Mouse (Mus musculus): Measurements from ENCODE around the gene Sept11. TPM values are rescaled to one million over a fixed set of nuclear protein-coding genes. Genes with fewer than 3 reads are reported as not detected.

Gene Sept11
- total RNA-seq, 2 experiments from 2014 or later = 147 to 157 TPM

DNA sequence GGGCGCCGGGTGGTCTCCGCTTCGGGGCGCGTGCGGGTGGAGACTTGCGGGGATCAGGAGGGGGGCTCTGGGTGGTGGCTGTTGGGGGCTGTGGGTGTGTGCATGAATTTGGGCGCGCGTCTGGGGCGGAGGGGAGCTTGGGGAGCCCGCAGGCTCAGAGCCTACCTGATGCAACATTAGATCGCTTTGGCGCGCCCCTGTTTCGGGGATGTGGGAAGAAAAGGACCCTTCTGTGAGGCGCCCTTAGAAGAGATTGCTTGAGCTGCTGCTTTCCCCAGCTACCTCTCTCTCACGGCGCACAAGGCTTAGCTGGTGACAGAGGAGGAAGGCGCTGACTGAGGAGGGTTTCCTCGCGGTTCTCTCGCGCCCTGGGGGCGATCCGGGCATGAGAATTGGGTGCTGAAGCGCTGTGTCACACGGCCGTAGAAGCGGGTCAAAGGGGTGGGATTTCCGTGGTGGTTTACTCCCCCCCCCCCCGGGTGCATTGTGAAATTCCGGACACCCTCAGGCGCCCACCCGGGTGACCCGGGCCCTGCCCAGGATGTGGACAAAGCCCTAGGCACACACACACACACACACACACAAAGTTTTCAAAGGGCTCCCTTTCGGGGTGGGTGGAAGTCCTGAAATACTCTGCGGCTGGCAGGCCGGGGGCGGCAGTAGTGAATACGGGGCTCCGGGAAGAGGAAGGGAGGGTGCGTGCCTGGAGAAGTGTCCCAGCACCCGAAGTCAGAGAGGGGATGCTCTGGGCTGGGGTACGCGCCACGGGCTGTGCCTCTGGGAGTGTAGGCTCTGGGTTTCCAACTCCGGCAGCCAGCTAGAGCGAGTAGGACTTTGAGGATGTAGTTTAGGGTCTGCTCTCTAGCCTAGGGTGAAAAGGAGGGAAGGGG is 646 bp downstream of the Sept11 start:
- DNase-seq (ENCODE audit: low spot score in 2 of 2) = peak; percentile 32 to 58

DNA sequence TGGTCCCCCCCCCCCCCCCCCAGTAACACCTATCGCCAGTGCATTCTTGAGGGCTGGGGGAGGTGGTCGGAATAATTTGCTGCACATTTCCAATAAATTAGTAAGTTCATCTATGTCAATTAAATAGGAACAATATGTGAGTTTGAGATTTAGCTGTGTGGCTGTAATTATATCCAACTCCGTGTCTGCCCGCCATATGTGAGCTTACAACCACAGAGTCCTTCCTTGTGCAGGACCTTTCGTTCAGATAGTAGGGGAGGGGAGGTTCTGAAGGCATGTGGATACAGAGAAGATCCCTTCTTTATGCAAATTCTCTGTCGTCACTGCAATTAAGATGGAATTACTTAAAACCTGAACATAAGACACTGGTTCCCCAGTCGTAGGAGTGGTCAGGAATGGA is 2.1 kb downstream of the Sept11 start:
- no peak for DNase-seq (ENCODE audit: low spot score in 2 of 2)

DNA sequence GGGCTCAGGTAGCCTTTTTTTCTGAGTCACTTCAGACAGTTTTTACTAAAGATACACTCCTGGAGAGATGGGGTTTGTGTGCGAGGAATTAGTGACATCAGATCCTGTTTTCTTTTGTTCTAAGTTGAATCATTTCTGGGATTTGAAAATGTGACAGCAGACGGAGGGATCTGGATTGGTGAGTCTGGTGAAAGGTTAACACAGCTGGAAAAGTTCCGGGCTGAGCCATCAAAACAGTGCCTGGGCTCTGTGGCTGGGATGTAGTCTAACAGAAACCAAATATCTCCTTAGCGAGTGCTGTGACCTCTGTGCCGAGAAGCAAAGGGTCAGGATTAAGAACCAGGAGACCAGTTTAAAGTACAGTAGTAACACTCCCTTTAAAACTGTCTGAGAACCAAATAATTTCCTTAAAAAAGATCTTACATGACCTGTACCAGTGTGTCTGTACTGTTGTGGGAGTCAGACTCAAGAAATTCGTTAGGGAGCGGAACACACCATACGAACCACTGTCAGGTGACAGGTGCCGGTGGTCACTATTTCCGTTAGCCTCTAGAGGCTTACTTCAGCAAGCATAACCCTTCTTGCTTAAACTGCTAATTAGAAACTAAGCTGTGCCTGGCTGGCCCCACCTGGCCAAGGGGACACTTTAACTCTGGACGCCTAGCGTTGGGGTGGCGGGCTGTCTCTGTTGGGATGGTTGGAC is 4.1 kb downstream of the Sept11 start:
- DNase-seq (ENCODE audit: low spot score in 2 of 2) = no peak

DNA sequence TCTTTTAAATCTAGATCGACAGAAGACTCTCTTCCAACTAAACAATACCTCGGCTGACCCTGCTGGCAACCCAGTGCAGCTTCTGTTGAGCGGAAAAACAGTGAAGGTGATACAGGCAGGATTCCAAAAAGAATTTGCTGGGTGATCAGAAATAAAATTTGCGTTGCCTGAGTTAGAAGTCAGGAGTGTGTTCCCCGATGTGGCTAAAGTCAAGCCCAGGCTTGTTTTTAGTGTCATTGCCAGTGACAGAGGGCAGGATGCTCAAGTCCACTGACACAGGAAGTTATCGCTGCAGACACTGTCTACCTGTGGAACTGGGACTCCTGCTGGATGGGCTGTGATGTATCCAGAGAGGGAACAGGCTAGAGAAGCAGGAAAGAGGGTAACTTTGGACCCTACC is 5.0 kb downstream of the Sept11 start:
- no peak for DNase-seq (ENCODE audit: low spot score in 2 of 2)

DNA sequence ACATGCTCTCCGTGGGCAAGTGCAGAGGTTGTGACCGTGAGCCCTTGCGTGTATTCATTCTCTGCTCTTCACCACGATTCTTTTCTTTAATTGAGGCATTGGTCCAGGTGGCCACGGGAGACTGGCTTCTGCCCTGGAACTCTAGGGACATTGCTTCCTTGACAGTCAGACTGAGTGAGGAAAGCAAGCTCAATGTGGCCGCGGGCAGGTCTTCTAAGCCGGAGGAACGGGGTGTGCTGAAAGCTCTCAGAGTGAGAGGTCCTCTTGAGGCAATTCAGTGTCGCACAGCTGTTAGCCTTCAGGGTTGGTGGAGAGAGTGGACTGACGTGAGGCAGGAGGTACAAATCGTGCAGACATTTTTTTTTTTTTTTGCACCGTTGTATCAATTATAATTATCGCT is 5.6 kb downstream of the Sept11 start:
- DNase-seq (ENCODE audit: low spot score in 2 of 2) = no peak

DNA sequence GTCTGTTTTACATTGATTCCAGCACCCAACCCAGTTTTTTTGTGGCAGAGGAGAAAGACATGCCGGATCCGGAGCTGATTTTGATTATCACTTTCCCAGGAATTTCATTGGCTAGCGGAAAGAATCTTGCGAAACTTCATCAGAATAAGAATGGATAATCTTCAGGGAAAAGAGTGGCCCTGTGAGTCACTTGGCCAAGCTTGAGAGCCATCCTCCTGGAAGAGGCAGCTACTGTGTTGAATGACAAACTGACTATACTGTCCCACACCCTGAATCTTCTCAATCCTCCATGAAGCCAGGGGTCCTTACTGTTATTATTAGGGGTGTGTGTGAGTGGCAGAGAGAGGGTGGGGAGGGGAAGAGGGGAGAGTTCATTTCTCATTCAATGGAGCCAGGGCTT is 7.7 kb downstream of the Sept11 start:
- DNase-seq (ENCODE audit: low spot score in 2 of 2) = no peak

DNA sequence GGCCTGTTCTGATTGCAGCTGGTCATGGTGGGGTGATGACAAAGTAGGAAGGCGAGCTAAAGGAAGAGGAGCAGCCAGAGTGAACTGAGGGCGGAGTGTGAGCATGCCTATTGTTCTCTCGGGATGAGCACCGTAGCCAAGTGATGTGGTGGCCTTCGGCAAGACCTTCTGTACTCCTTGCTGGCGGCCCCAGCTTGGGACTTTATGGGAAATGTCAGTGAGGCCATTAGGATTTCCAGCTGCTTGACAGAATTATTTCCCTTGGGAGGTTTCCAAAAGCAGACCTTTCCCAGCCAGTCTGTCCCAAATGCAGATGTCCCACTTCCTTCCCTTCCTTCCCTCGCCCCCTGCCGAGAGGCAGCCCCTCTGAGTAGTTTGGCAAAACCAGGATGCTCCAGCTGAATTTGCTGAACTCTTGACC is 8.1 kb downstream of the Sept11 start:
- no peak for DNase-seq (ENCODE audit: low spot score in 2 of 2)

DNA sequence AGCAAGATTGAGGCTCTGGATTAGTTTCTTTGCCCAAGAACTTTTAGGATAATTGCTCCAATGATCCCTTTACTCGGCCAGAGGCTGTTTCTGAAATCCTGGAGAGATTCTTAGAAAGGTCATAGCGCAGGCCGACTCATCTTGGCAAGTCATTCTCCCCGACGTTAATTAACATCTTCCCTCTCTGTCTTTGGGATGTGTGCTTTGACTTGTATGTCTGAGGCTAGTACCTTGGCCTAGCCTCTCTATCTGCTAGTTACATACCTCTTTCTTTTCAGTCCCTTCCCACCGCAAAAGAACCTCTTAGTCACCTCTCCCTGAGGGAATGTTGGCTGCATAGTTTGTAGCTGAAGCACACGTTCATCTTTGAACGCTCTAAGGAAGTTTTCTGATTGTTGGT is 10.4 kb downstream of the Sept11 start:
- no peak for DNase-seq (ENCODE audit: low spot score in 2 of 2)

DNA sequence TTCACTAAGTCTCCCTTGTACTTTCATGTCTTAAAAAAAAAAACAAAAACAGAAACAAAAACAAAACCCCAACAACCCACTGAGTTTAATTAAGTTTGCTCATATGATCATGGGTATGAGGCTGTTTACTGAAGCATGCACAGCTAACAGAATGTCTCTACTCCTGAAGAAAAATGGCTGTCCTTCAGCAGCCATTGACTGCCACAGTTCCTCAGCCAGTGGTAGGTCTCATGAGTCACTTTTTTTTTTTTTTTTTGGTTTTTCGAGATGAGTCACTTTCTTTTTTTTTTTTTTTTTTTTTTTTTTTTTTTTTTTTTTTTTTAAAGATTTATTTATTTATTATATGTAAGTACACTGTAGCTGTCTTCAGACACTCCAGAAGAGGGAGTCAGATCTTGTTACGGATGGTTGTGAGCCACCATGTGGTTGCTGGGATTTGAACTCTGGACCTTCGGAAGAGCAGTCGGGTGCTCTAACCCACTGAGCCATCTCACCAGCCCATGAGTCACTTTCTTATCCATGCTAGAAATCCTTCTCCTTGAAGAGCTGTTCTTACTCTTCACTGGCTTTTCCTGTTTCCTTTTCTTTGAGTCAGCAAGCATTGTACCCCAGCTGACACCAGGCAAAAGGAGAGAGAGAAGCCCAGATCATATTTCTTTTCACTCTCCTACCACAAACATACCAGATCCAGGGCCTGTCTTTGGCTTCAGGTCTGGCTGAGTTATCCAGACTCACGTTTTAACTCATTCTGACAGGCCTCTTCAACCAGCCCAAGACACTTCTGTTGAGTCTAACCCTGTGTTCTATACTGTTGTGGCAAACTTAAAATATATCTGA is 12.0 kb downstream of the Sept11 start:
- no peak for DNase-seq (ENCODE audit: low spot score in 2 of 2)

DNA sequence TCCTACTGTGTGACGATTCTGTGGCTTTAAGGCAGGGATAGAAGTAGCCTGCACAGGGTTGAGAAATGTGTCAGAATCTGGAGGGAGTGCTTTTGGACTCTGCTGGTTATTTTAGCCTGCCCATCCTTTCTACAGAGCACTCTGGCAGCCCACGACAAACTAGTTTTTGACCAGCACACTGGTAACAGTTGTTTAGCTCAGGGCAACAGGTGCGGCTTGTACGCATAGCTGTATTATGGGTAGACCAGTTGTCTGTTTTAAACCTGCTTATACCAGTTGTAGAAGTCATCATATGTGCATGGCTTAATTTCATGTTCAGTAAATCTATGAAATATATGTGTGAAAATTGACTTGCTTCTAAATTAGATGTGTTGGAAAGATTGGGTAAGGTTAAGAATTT is 12.8 kb downstream of the Sept11 start:
- no peak for DNase-seq (ENCODE audit: low spot score in 2 of 2)

DNA sequence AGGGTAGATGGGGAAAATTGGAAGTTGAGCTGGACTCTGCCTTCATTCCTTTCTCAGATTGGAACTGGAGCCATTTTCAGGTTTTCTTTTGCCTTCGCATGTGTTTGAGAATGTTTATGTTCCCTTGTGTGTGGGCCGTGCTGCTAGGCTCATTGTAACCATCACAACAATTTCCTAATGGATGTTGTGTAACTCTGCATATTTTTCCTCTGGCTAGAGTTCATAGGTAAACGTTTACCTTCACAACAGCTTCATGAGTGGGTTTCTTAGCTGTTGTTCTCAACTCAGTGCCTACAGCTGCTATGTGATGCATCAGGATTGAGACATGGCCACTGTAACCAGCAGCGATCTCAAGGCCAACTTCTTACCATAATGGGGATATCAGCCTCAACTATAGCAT is 15.5 kb downstream of the Sept11 start:
- no peak for DNase-seq (ENCODE audit: low spot score in 2 of 2)

DNA sequence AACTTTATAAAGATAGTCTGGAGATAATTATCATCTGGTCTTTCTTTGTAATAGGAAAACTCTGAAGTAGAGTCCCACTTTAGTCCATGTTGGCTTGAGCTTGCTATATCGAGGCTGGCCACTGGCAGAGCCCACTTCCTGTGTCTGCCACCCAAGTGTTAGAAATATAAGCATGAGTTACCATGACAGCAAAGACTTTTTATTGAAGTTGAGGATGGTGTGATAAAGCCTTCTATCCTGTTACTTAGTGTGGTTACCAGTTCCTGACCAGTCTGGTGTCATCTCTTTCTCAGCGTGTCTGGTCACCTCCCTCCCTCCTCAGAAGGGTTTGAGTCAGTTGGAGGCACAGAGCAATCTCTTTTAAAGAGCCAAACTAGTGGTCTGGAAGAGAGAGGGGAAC is 16.3 kb downstream of the Sept11 start:
- DNase-seq (ENCODE audit: low spot score in 2 of 2) = no peak

DNA sequence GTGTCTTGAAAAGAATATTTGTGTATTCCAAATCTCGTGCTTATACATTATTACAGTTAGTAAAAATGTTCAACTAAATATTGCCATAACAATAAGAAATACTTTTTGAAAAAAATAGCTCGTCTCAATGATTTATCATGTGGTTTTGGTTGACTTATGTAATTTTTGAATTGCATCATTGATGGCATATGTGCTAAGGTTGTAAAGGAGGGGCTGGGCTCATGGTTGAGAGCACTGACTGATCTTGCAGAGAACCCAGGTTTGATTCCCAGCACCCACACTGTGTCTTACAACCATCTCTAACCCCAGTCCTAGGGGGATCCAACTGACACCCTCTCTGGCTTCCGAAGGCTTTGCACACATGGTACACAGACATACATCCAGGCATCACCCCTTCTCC is 19.1 kb downstream of the Sept11 start:
- no peak for DNase-seq (ENCODE audit: low spot score in 2 of 2)

DNA sequence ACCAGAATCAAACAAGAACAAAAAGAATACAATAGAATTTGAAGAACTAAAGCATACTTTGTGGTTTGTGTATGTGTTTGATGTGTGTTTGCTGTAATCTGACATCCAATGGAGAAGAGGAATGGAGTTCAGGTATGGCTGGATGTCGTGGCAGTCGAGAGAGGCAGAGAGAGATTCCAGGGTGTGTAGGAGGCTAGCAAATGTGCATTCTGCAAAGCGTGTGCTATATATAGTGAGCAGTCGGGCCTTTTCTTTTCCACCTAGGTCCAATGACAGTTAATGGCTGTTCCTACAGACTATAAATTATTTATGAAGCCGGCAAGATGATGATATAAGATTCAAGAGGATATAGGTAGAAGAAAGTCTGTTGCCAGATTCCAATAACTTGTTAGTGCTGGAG is 20.3 kb downstream of the Sept11 start:
- DNase-seq (ENCODE audit: low spot score in 2 of 2) = no peak

DNA sequence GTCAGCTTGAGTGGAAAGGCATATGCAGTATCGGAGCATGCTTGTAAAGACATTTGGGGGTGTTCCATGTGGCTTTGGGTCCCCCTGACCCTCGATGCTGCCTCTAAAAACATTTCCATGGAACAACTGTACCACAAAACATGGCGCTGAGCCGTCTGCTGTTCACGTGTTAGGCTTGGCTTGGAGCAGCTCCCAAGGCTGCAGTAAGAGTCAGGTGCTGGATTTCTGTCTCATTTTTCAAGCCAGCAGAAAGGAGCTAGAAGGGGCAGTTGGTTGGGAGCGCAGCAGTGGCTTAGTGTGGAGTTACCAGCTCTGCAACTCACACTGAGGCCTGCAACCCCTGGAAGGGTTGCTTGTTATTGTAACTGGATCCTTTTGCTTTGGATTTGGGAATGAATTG is 21.3 kb downstream of the Sept11 start:
- DNase-seq (ENCODE audit: low spot score in 2 of 2) = no peak

DNA sequence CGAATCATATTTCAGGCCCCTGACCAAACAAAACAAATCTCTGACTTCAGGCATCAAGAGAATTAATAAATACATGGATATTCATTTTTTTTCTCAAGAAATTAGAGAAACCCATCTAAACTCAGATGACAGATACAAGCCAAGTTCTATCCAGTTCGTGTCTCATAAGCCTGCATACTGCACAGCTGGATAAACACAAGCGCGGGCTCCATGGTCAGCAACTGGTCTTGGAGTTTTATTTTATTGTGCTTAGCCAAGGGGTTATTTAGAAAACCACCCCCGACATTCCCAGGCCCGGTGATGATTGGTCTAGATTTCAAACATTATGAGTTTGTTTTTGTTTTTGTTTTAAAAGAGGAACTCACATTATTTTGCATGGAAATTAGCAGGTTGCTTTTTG is 21.8 kb downstream of the Sept11 start:
- DNase-seq (ENCODE audit: low spot score in 2 of 2) = no peak

DNA sequence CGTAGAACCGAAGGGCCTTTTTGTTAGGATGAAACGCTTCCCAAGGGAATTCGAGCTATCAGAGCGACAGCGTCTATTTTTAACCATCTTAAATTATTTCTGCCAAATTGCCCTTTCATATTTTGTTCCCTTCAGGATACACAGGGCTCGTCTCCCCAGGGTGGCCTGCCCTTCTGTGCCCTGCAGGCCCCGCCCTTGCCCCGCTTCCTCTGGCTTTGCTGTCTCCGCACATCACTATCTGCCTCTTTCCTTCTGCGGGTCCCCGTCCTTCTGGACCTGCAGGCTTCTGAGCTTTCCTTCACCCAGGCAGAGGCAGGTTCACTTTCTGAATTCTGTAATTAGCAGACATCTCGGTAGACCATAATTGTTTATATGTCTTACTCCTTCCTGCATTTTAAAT is 22.6 kb downstream of the Sept11 start:
- DNase-seq (ENCODE audit: low spot score in 2 of 2) = no peak

DNA sequence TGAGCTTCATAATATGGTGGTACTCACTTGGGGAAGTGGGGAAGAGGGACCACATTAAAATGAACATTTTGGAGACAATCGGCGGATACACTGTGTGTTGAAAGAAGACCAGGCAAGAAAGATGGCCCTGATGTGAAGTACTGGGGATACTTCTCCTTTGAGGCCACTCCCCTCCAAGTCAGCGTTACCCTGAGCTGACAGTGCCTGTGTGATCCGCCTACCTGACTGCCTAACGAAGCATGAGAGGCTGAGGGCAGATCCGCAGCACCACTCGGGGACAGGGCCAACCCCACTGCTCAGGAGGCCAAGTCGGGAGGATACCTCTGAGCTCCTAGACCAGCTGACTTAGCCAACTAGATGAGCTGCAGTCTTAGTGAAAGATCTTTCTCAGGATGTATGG is 24.4 kb downstream of the Sept11 start:
- no peak for DNase-seq (ENCODE audit: low spot score in 2 of 2)

DNA sequence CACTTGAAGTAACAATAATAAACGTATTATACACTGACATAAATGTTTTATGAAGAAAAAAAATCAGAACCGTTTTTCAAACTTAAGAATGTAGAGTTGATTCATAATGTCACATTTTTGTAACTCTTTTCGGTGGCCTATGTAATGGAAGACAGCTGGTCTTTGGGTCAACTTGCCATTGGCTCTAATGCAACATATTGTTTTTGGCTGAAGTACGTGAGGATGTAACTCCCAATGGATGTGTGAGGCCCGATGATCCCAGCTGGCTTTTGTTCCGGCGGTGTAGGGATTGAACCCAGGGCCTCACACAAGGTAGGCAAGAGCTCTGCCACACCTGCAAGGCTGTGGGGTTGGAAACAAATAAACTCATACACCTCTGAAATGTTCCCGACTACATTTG is 28.4 kb downstream of the Sept11 start:
- no peak for DNase-seq (ENCODE audit: low spot score in 2 of 2)

DNA sequence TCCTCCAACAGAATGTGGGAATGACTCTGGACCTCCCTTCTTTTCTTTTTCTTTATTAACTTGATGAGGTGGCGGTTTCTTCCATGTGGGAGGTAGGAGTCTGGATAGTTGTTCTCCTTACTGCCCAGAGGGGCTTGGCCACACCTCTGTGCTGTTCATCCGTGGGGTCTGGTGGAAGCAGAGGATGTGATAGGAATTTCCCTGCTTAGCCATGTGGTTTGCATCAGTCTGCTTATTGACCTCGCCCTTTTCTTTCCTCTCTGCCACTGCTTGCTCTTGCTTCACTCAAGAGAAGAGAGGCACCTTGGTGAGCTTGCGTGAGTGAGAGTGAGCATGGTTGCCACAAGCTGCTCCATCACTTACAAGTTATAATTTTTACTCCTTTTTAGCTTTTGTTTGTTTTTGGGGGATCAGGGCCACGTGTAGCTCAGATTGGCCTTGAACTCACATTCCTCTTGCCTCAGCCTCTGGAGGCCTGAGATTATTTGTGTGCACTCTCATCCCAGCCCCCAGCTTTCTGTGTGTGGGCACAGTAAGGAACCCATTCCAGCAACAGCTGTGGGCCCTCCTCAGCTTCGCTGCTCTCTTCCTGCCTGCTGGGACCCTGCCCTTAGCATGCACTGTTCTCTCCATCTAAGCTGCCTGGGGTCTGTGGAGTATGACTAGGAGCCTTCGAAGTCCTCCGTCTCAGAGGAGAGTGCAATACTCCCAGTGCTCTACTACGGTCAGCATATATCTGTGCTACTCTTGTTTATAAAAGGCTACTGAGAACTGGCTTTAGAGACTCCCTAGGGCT is 31.0 kb downstream of the Sept11 start:
- DNase-seq (ENCODE audit: low spot score in 2 of 2) = no peak

DNA sequence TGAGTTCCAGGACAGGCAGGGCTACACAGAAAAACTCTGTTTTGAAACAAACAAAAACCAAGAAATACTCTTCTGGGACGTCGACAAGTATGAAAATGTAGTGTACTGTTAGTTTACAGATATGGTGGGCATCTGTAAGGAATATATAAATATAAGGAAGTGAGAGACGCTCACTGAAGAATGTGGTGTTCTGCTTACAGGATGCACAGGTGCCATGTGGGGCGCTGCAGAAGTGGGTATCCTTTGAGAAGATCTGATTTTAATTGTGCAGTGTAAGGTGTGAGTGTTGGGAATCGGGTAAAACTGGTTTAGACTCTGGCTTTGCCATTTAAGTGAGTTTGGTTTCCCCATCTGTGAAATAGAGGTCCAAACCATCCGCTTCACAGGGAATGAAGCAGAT is 32.1 kb downstream of the Sept11 start:
- DNase-seq (ENCODE audit: low spot score in 2 of 2) = no peak
